Mouse (Mus musculus): Measurements from ENCODE around the gene Stat4.

Stat4 gene

GRCm38 (mm10) chr1:52098618-52099232 is 111.8 kb downstream of the Stat4 start:
- intact Hi-C loops (cut with DNase I): loop anchor here (2.0 kb wide), 1 partner anchor 94 kb away; no protein-coding TSS in a partner anchor

GRCm38 (mm10) chr1:52100496-52100895 is 113.5 kb downstream of the Stat4 start:
- intact Hi-C loops (cut with DNase I): no loop called here

GRCm38 (mm10) chr1:52102795-52103194 is 115.8 kb downstream of the Stat4 start:
- intact Hi-C loops (cut with DNase I): no loop called here

GRCm38 (mm10) chr1:52107206-52107605 is 120.3 kb downstream of the Stat4 start:
- intact Hi-C loops (cut with DNase I): no loop called here

- intact Hi-C loops (cut with DNase I): loop anchor here (10.0 kb wide), 1 partner anchor 636 kb away; the partner anchor contains the start of gene Nabp1
Measured at GRCm38 (mm10) chr1:52111217-52111616, 124.3 kb downstream of the Stat4 start.

- intact Hi-C loops (cut with DNase I): loop anchor here (10.0 kb wide), 1 partner anchor 638 kb away; the partner anchor contains the start of gene Nabp1
Measured at GRCm38 (mm10) chr1:52112301-52112700, 125.4 kb downstream of the Stat4 start.

GRCm38 (mm10) chr1:52113067-52113665 is 126.2 kb downstream of the Stat4 start:
- intact Hi-C loops (cut with DNase I): loop anchor here (10.0 kb wide), 1 partner anchor 638 kb away; the partner anchor contains the start of gene Nabp1

GRCm38 (mm10) chr1:52113666-52114069 is 126.7 kb downstream of the Stat4 start:
- intact Hi-C loops (cut with DNase I): loop anchor here (10.0 kb wide), 1 partner anchor 639 kb away; the partner anchor contains the start of gene Nabp1

- intact Hi-C loops (cut with DNase I): loop anchor here (10.0 kb wide), 1 partner anchor 642 kb away; the partner anchor contains the start of gene Nabp1
Measured at GRCm38 (mm10) chr1:52116441-52116840, 129.5 kb downstream of the Stat4 start.

- intact Hi-C loops (cut with DNase I): loop anchor here (10.0 kb wide), 1 partner anchor 643 kb away; the partner anchor contains the start of gene Nabp1
Measured at GRCm38 (mm10) chr1:52117777-52118176, 130.8 kb downstream of the Stat4 start.

- intact Hi-C loops (cut with DNase I): loop anchor here (10.0 kb wide), 1 partner anchor 644 kb away; the partner anchor contains the start of gene Nabp1
Measured at GRCm38 (mm10) chr1:52118860-52119591, 132.1 kb downstream of the Stat4 start, which contains the start of gene Stat1. Gene Stat1, plus strand, starts transcription at chr1:52119440.

GRCm38 (mm10) chr1:52119691-52120090 is 132.7 kb downstream of the Stat4 start:
- intact Hi-C loops (cut with DNase I): loop anchor here (10.0 kb wide), 1 partner anchor 645 kb away; the partner anchor contains the start of gene Nabp1

GRCm38 (mm10) chr1:52120191-52120590 is 133.2 kb downstream of the Stat4 start:
- intact Hi-C loops (cut with DNase I): no loop called here

GRCm38 (mm10) chr1:52121052-52121451 is 134.1 kb downstream of the Stat4 start:
- intact Hi-C loops (cut with DNase I): no loop called here

GRCm38 (mm10) chr1:52124818-52125217 is 137.9 kb downstream of the Stat4 start:
- intact Hi-C loops (cut with DNase I): no loop called here

GRCm38 (mm10) chr1:52127350-52127749 is 140.4 kb downstream of the Stat4 start:
- intact Hi-C loops (cut with DNase I): no loop called here

- intact Hi-C loops (cut with DNase I): no loop called here
Measured at GRCm38 (mm10) chr1:52129794-52130193, 142.8 kb downstream of the Stat4 start.

- intact Hi-C loops (cut with DNase I): no loop called here
Measured at GRCm38 (mm10) chr1:52131787-52132377, 144.9 kb downstream of the Stat4 start.

- intact Hi-C loops (cut with DNase I): no loop called here
Measured at GRCm38 (mm10) chr1:52133254-52133653, 146.3 kb downstream of the Stat4 start.

- intact Hi-C loops (cut with DNase I): no loop called here
Measured at GRCm38 (mm10) chr1:52137292-52137691, 150.3 kb downstream of the Stat4 start.

- intact Hi-C loops (cut with DNase I): no loop called here
Measured at GRCm38 (mm10) chr1:52140534-52140933, 153.6 kb downstream of the Stat4 start.
